Mouse (Mus musculus) ovary, postnatal 14 days (tissue): ENCODE measurements around the gene Ufd1.
A peak's percentile ranks its signal among the peaks of the same experiment; 100 is the strongest.

Source experiments
- DNase-seq: peaks from one replicate; pipeline ENCODE4 v3.0.0; 2022; ENCODE audit warnings: low spot score

Gene Ufd1

GRCm38 (mm10) chr16:18811468-18812384 is at the start of gene Ufd1, which contains the start of gene Cdc45:
TSS of gene Ufd1 (plus strand) at chr16:18811779.
TSS of gene Cdc45 (minus strand) at chr16:18811987.
- peak; percentile 74 for DNase-seq

GRCm38 (mm10) chr16:18762960-18763359 is 48.6 kb upstream of the Ufd1 start:
- DNase-seq: no peak

GRCm38 (mm10) chr16:18766390-18766789 is 45.2 kb upstream of the Ufd1 start:
- no peak for DNase-seq

- DNase-seq: no peak
These were observed 42.1 kb upstream of the Ufd1 start for GRCm38 (mm10) chr16:18769501-18769900.

GRCm38 (mm10) chr16:18773936-18774335 is 37.6 kb upstream of the Ufd1 start:
- DNase-seq: no peak

GRCm38 (mm10) chr16:18775621-18776555 is 35.7 kb upstream of the Ufd1 start:
- DNase-seq: no peak

GRCm38 (mm10) chr16:18776556-18777100 is 35.0 kb upstream of the Ufd1 start, which contains the start of gene Cldn5:
TSS of gene Cldn5 (plus strand) at chr16:18776847.
- DNase-seq: no peak

- DNase-seq: no peak
These were observed 34.2 kb upstream of the Ufd1 start for GRCm38 (mm10) chr16:18777101-18778080.

- DNase-seq: no peak
These were observed 33.1 kb upstream of the Ufd1 start for GRCm38 (mm10) chr16:18778461-18778860.

GRCm38 (mm10) chr16:18781810-18782209 is 29.8 kb upstream of the Ufd1 start:
- DNase-seq: no peak

GRCm38 (mm10) chr16:18785025-18785424 is 26.6 kb upstream of the Ufd1 start:
- DNase-seq: no peak

- DNase-seq: no peak
These were observed 26.1 kb upstream of the Ufd1 start for GRCm38 (mm10) chr16:18785485-18785884.

GRCm38 (mm10) chr16:18786652-18787051 is 24.9 kb upstream of the Ufd1 start:
- DNase-seq: no peak

- DNase-seq: no peak
These were observed 22.8 kb upstream of the Ufd1 start for GRCm38 (mm10) chr16:18788627-18789406.

GRCm38 (mm10) chr16:18795223-18795899 is 16.2 kb upstream of the Ufd1 start:
- DNase-seq: no peak

GRCm38 (mm10) chr16:18796645-18797044 is 14.9 kb upstream of the Ufd1 start:
- no peak for DNase-seq

- DNase-seq: no peak
These were observed 13.4 kb upstream of the Ufd1 start for GRCm38 (mm10) chr16:18798151-18798550.

- peak; percentile 21 for DNase-seq
These were observed 12.7 kb upstream of the Ufd1 start for GRCm38 (mm10) chr16:18798841-18799240.

- no peak for DNase-seq
These were observed 5.8 kb upstream of the Ufd1 start for GRCm38 (mm10) chr16:18805746-18806145.

GRCm38 (mm10) chr16:18809001-18809400 is 2.6 kb upstream of the Ufd1 start:
- no peak for DNase-seq
